Mouse (Mus musculus): ENCODE results near the gene Fam84a. TPM values are rescaled to one million over a fixed set of nuclear protein-coding genes. Genes with fewer than 3 reads are reported as not detected.

Fam84a gene
- 1 to 10 TPM; 2.1 to 2.2 TPM for total RNA-seq (2021)

- DNase-seq = peak; percentile 93
These were observed at the start of gene Fam84a for GRCm38 (mm10) chr12:14151921-14152320. TSS of gene Fam84a (minus strand) at chr12:14152054.

DNA sequence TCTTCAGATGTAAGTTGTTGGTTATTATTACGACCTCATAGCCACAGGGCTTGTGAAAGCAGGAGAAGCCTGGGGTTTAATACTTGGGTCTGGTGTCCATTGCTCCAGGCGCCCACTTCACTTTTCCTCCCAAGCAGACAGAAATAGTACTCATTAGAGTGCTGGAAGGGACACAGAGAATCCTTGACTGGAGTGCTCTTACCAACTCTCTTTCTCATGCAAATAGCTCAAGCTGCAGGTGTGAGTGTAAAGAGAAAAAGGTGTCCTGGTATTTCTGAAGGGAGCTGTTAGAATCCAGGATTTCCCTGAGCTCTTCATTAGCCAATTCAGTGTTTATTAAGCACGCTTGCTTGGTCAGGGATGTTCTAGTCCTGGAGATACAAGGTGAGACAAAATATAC is 43.6 kb upstream of the Fam84a start:
- DNase-seq = no peak

GRCm38 (mm10) chr12:14186689-14187195 is 34.9 kb upstream of the Fam84a start:
- no peak for DNase-seq

- peak; percentile 84 for DNase-seq
These were observed 13.9 kb upstream of the Fam84a start for GRCm38 (mm10) chr12:14165713-14166112.

- DNase-seq = peak; percentile 23
These were observed 13.1 kb upstream of the Fam84a start for GRCm38 (mm10) chr12:14164936-14165335.

DNA sequence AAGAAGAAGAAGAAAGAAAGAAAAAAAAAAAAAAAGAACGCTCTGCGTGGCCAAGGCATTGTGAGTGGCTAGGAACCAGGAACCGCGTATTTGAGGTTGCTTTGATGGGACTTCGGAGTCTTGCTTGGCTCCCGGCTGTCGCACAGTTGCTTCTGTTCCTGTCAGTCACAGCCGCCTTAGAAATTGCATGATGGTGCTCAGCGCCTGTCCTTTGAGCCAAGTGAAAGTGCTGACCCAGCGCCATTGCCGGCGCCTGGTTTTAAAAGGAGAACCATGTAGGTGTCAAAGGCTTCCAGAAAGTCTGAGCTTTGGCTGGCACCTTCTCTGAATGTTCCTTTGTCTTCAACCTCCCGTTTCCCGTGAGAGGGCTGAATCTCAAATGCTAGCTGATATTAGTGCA is 572 bp upstream of the Fam84a start:
- peak; percentile 32 for DNase-seq

DNA sequence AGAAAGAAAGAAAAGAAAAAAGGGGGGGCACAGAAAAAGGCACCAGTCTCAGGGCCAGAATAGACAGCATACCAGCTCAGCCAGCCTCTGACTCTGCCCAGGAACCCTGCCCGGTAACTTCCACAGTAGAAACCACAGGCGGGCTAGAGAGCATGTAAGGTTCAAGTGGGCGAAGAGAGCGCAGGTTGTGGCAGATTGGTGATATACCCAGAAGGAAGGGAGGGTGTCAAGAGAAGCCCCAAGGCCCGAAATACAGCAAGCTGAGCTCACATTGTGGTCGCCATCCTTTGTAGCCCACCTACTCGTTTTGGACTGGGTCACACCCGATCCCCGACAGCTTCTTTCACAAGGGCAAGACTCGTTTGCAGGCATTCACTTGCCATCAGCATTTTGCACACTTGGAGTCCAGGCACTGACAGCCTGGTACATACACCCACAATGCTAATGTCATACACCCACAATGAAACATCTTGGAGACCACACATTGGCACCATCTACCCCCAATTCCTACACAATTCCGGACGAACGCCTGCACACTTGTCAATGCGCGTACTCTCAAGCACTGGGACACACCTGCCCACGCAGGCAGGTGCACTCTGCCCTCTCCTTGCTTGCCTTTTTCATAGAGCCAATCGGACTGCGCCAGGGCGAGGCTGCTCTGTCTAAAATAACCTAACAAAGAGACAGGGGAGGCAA is 770 bp downstream of the Fam84a start:
- peak; percentile 7 for DNase-seq

GRCm38 (mm10) chr12:14150568-14150909 is 1.3 kb downstream of the Fam84a start:
- DNase-seq = no peak

DNA sequence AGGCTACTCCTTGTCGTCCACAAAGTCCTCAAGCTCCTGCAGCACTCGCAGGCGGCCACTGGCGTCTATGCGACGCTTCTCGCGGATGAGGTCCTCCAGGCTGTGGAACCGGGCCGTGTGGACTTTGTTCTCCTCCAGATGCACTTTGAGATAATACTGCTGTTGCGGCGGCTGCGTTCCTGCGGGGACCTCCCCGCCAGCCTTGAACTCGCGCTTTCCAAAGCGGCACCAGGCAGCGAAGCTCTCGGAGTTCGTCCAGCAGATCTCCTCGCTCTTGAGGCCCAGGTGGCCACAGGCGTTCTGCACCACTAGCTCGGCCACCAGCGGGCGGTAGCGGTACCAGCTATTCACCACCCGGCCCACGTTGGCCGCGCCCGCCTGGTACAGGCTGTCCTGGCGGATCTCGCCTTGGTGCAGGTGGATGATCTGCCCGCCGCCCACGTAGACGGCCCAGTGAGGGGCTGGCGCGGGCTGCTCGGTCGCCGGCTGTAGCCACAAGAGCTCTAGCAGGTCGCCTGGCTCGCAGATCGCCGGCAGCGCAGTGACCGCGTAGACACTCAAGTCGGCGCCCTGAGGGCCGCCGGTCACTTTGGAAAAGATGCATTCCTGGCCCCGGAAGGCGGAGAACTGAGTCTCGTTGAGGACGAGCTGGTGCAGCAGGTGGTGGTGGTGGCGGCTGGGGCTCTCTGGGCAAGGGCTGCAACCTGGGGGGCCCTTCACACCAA is 1.8 kb downstream of the Fam84a start:
- peak; percentile 78 for DNase-seq

- DNase-seq = peak; percentile 11
These were observed 2.6 kb downstream of the Fam84a start for GRCm38 (mm10) chr12:14149022-14149842.

- no peak for DNase-seq
These were observed 14.8 kb downstream of the Fam84a start for GRCm38 (mm10) chr12:14137046-14137445.

- no peak for DNase-seq
These were observed 37.1 kb downstream of the Fam84a start for GRCm38 (mm10) chr12:14114730-14115129.

DNA sequence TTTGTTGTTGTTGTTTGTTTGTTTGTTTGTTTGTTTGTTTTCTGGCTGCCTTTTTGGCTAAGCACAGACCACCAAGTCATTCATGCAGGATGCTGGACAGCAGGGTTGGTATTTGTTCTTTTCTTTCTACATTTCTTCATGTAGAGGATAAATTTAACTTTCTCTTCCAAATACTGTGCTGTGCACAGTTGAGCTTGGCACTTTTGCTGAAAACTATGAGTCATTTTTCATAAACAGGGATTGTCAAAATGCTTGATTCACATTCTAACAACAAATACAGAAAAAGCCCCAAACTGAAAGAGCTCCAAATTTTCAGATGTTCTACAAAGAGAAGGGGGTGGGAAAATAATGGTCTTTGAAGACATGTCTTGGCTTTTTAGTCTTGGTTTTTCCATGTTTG is 54.9 kb downstream of the Fam84a start:
- DNase-seq = no peak
